Mouse (Mus musculus): ENCODE results near the gene Slc34a1. TPM values are rescaled to one million over a fixed set of nuclear protein-coding genes. Genes with fewer than 3 reads are reported as not detected.

Gene Slc34a1
- polyA plus RNA-seq, 1 experiment from 2014 or later: not detected

- Histone ChIP-seq H3K4me3 (ENCODE audit: low read depth, low read length) (no peak overlapping the region), H3K9me3 (replicated peaks; ENCODE audit: control insufficient read depth, low read length) (no peaks in the 10 kb centered on the region), H3K4me2 (ENCODE audit: low read depth, low read length) (no peak overlapping the region), H3K36me3 (replicated peaks; ENCODE audit: control insufficient read depth, insufficient read depth, low read depth, low read length) (no peaks in the 10 kb centered on the region), H3K27me3 (ENCODE audit: control insufficient read depth, insufficient read depth, low read length) (no peaks in the 10 kb centered on the region; the same call in 1 of the 2 replicates), H3K9ac (replicated peaks; ENCODE audit: low read length) (no peak overlapping the region), H3K4me1 (ENCODE audit: control insufficient read depth, insufficient read depth, low read length) (no peaks in the 10 kb centered on the region), H3K27ac (replicated peaks; ENCODE audit: low read depth, low read length) (no peak overlapping the region)
- no peak for DNase-seq (ENCODE audit: low spot score)
- 82% methylated on average over 4 of the region's 4 CpGs for WGBS
- ATAC-seq (replicated peaks; ENCODE audit: insufficient number of reproducible peaks, low FRiP score, low TSS enrichment, low read depth): no peak
Measured at GRCm38 (mm10) chr13:55407341-55407740, 9.4 kb downstream of the Slc34a1 start.

GRCm38 (mm10) chr13:55408546-55409120 lies 10.6 kb downstream of the Slc34a1 start:
- no peak overlapping the region for H3K4me3 ChIP-seq (ENCODE audit: low read depth, low read length)
- H3K4me1 ChIP-seq (ENCODE audit: control insufficient read depth, insufficient read depth, low read length): no peaks in the 10 kb centered on the region
- DNase-seq (ENCODE audit: low spot score) (no peak), ATAC-seq (replicated peaks; ENCODE audit: insufficient number of reproducible peaks, low FRiP score, low TSS enrichment, low read depth) (no peak)
- H3K27me3 ChIP-seq (ENCODE audit: control insufficient read depth, insufficient read depth, low read length): no peaks in the 10 kb centered on the region; the same call in none of the 2 replicates
- H3K9me3 ChIP-seq (replicated peaks; ENCODE audit: control insufficient read depth, low read length): no peaks in the 10 kb centered on the region
- H3K36me3 ChIP-seq (replicated peaks; ENCODE audit: control insufficient read depth, insufficient read depth, low read depth, low read length): no peaks in the 10 kb centered on the region
- H3K9ac ChIP-seq (replicated peaks; ENCODE audit: low read length): no peak overlapping the region
- H3K4me2 ChIP-seq (ENCODE audit: low read depth, low read length): no peak overlapping the region
- H3K27ac ChIP-seq (replicated peaks; ENCODE audit: low read depth, low read length): no peak overlapping the region
- WGBS: 82% methylated on average over 19 of the region's 19 CpGs

GRCm38 (mm10) chr13:55411826-55412225 lies 13.8 kb downstream of the Slc34a1 start:
- Histone ChIP-seq H3K4me3 (ENCODE audit: low read depth, low read length) (no peak overlapping the region), H3K36me3 (replicated peaks; ENCODE audit: control insufficient read depth, insufficient read depth, low read depth, low read length) (no peaks in the 10 kb centered on the region), H3K27me3 (ENCODE audit: control insufficient read depth, insufficient read depth, low read length) (peaks cover 2% of the 10 kb centered on the region), H3K4me1 (ENCODE audit: control insufficient read depth, insufficient read depth, low read length) (no peaks in the 10 kb centered on the region), H3K9me3 (replicated peaks; ENCODE audit: control insufficient read depth, low read length) (no peaks in the 10 kb centered on the region), H3K9ac (replicated peaks; ENCODE audit: low read length) (no peak overlapping the region), H3K27ac (replicated peaks; ENCODE audit: low read depth, low read length) (no peak overlapping the region), H3K4me2 (ENCODE audit: low read depth, low read length) (no peak overlapping the region)
- DNase-seq (ENCODE audit: low spot score) (no peak), ATAC-seq (replicated peaks; ENCODE audit: insufficient number of reproducible peaks, low FRiP score, low TSS enrichment, low read depth) (no peak)
- WGBS: 76% methylated on average over 7 of the region's 7 CpGs

GRCm38 (mm10) chr13:55412643-55413307 lies 14.8 kb downstream of the Slc34a1 start:
- Histone ChIP-seq H3K27me3 (ENCODE audit: control insufficient read depth, insufficient read depth, low read length) (peaks cover 2% of the 10 kb centered on the region), H3K27ac (replicated peaks; ENCODE audit: low read depth, low read length) (no peak overlapping the region), H3K36me3 (replicated peaks; ENCODE audit: control insufficient read depth, insufficient read depth, low read depth, low read length) (no peaks in the 10 kb centered on the region), H3K9ac (replicated peaks; ENCODE audit: low read length) (no peak overlapping the region), H3K4me3 (ENCODE audit: low read depth, low read length) (no peak overlapping the region), H3K4me1 (ENCODE audit: control insufficient read depth, insufficient read depth, low read length) (no peaks in the 10 kb centered on the region), H3K9me3 (replicated peaks; ENCODE audit: control insufficient read depth, low read length) (no peaks in the 10 kb centered on the region), H3K4me2 (ENCODE audit: low read depth, low read length) (no peak overlapping the region)
- ATAC-seq (replicated peaks; ENCODE audit: insufficient number of reproducible peaks, low FRiP score, low TSS enrichment, low read depth) (no peak), DNase-seq (ENCODE audit: low spot score) (no peak)
- 79% methylated on average over 13 of the region's 13 CpGs for WGBS

- WGBS: 80% methylated on average over 12 of the region's 12 CpGs
- no peak for ATAC-seq (replicated peaks; ENCODE audit: insufficient number of reproducible peaks, low FRiP score, low TSS enrichment, low read depth)
- H3K9me3 ChIP-seq (replicated peaks; ENCODE audit: control insufficient read depth, low read length): no peaks in the 10 kb centered on the region
Measured at GRCm38 (mm10) chr13:55413333-55413732, 15.3 kb downstream of the Slc34a1 start.

GRCm38 (mm10) chr13:55414743-55415380 lies 16.9 kb downstream of the Slc34a1 start, which contains the start of gene Pfn3:
TSS of gene Pfn3 (minus strand) at chr13:55415232.
- 6% methylated on average over 41 of the region's 41 CpGs for WGBS
- H3K27ac ChIP-seq (replicated peaks; ENCODE audit: low read depth, low read length): no peak within 1 kb of the TSS
- DNase-seq (ENCODE audit: low spot score) (peak; percentile 71), ATAC-seq (replicated peaks; ENCODE audit: insufficient number of reproducible peaks, low FRiP score, low TSS enrichment, low read depth) (0 out of 2 replicates have a peak, but pooled peaks have one; percentile 20)
- H3K9ac ChIP-seq (replicated peaks; ENCODE audit: low read length): peak within 1 kb of the TSS; percentile 55
- H3K4me3 ChIP-seq (ENCODE audit: low read depth, low read length): peak within 1 kb of the TSS; percentile 36
- H3K36me3 ChIP-seq (replicated peaks; ENCODE audit: control insufficient read depth, insufficient read depth, low read depth, low read length): no peaks in the 10 kb centered on the region
- peak within 1 kb of the TSS; percentile 71 for H3K4me2 ChIP-seq (ENCODE audit: low read depth, low read length)
- H3K9me3 ChIP-seq (replicated peaks; ENCODE audit: control insufficient read depth, low read length): no peaks in the 10 kb centered on the region
- H3K4me1 ChIP-seq (ENCODE audit: control insufficient read depth, insufficient read depth, low read length): no peaks in the 10 kb centered on the region
- H3K27me3 ChIP-seq (ENCODE audit: control insufficient read depth, insufficient read depth, low read length): peaks cover 11% of the 10 kb centered on the region

More at GRCm38 (mm10) chr13:55413333-55413732, 15.3 kb downstream of the Slc34a1 start:
- peaks cover 2% of the 10 kb centered on the region for H3K27me3 ChIP-seq (ENCODE audit: control insufficient read depth, insufficient read depth, low read length)
- H3K36me3 ChIP-seq (replicated peaks; ENCODE audit: control insufficient read depth, insufficient read depth, low read depth, low read length): no peaks in the 10 kb centered on the region
- no peak for DNase-seq (ENCODE audit: low spot score)
- H3K9ac ChIP-seq (replicated peaks; ENCODE audit: low read length): no peak overlapping the region
- H3K4me3 ChIP-seq (ENCODE audit: low read depth, low read length): no peak overlapping the region
- no peaks in the 10 kb centered on the region for H3K4me1 ChIP-seq (ENCODE audit: control insufficient read depth, insufficient read depth, low read length)
- H3K27ac ChIP-seq (replicated peaks; ENCODE audit: low read depth, low read length): no peak overlapping the region
- H3K4me2 ChIP-seq (ENCODE audit: low read depth, low read length): no peak overlapping the region

GRCm38 (mm10) chr13:55418004-55418403 lies 20.0 kb downstream of the Slc34a1 start:
- Histone ChIP-seq H3K4me2 (ENCODE audit: low read depth, low read length) (no peak overlapping the region), H3K9ac (replicated peaks; ENCODE audit: low read length) (no peak overlapping the region), H3K4me1 (ENCODE audit: control insufficient read depth, insufficient read depth, low read length) (no peaks in the 10 kb centered on the region), H3K27me3 (ENCODE audit: control insufficient read depth, insufficient read depth, low read length) (peaks cover 32% of the 10 kb centered on the region), H3K27ac (replicated peaks; ENCODE audit: low read depth, low read length) (no peak overlapping the region), H3K4me3 (ENCODE audit: low read depth, low read length) (no peak overlapping the region), H3K36me3 (replicated peaks; ENCODE audit: control insufficient read depth, insufficient read depth, low read depth, low read length) (no peaks in the 10 kb centered on the region), H3K9me3 (replicated peaks; ENCODE audit: control insufficient read depth, low read length) (no peaks in the 10 kb centered on the region)
- 13% methylated on average over 12 of the region's 12 CpGs for WGBS
- DNase-seq (ENCODE audit: low spot score) (peak; percentile 87), ATAC-seq (replicated peaks; ENCODE audit: insufficient number of reproducible peaks, low FRiP score, low TSS enrichment, low read depth) (peak; percentile 47; the same call in 1 of the 2 replicates)

GRCm38 (mm10) chr13:55419142-55419541 lies 21.2 kb downstream of the Slc34a1 start:
- Histone ChIP-seq H3K4me3 (ENCODE audit: low read depth, low read length) (no peak overlapping the region), H3K4me2 (ENCODE audit: low read depth, low read length) (no peak overlapping the region), H3K27ac (replicated peaks; ENCODE audit: low read depth, low read length) (no peak overlapping the region), H3K9me3 (replicated peaks; ENCODE audit: control insufficient read depth, low read length) (no peaks in the 10 kb centered on the region), H3K27me3 (ENCODE audit: control insufficient read depth, insufficient read depth, low read length) (peaks cover 32% of the 10 kb centered on the region), H3K4me1 (ENCODE audit: control insufficient read depth, insufficient read depth, low read length) (no peaks in the 10 kb centered on the region), H3K9ac (replicated peaks; ENCODE audit: low read length) (no peak overlapping the region), H3K36me3 (replicated peaks; ENCODE audit: control insufficient read depth, insufficient read depth, low read depth, low read length) (no peaks in the 10 kb centered on the region)
- ATAC-seq (replicated peaks; ENCODE audit: insufficient number of reproducible peaks, low FRiP score, low TSS enrichment, low read depth): no peak
- DNase-seq (ENCODE audit: low spot score): no peak
- WGBS: 78% methylated on average over 5 of the region's 5 CpGs
